Mouse (Mus musculus) erythroblast, embryonic 14.5 days (primary cell): ENCODE data around the gene Cel.

Source experiments
- GATA1 ChIP-seq: IDR thresholded peaks from 2 replicates; pipeline ENCODE4 v1.6.1; 2012; ENCODE audit warnings: low read length, inconsistent platforms, mixed read lengths
- TAL1 ChIP-seq: IDR thresholded peaks from 3 replicates; pipeline ENCODE4 v1.6.1; 2012; ENCODE audit warnings: low read length, inconsistent platforms, mixed read lengths

GRCm38 (mm10) chr2:28521571-28522151, 41.5 kb downstream of the Cel start:
- no peak for TF ChIP-seq TAL1
- TF ChIP-seq GATA1: no peak
